Mouse (Mus musculus) spleen, postnatal 14 days (tissue): Measurements from ENCODE around the gene Defb20.
"Not testable (repeated sequence)": the region's sequence is repeated elsewhere in the genome, so short reads cannot be mapped to it uniquely, and the experiment has no call there.

Experiments
- DNase-seq, 2 experiments: peaks; one replicate each; pipeline ENCODE4 v3.0.0; 2021 to 2022; ENCODE audit warnings: low spot score in 2 of 2

Gene Defb20

DNA sequence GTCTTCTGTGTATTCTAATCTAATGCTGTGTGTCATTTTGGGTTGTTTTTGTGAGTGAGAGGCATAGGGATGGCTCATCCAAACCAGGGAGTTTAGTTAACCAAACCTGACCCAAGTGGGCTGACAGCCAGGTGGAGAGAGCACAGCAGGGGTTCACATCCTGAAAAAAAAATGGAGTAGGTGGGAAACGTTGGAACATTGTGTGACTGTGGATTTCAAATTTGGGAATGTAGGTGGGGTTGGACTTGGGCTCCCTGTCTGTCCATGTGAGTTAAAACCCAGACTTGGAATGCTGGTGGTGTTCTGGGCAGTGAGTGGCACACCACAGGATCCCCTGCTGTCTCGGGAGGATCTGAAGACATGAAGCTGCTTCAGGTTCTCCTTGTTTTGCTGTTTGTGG, at the start of gene Defb20:
TSS of gene Defb20 (plus strand) at position 301 of the 400 bp plus-strand sequence.
- no peak for DNase-seq

DNA sequence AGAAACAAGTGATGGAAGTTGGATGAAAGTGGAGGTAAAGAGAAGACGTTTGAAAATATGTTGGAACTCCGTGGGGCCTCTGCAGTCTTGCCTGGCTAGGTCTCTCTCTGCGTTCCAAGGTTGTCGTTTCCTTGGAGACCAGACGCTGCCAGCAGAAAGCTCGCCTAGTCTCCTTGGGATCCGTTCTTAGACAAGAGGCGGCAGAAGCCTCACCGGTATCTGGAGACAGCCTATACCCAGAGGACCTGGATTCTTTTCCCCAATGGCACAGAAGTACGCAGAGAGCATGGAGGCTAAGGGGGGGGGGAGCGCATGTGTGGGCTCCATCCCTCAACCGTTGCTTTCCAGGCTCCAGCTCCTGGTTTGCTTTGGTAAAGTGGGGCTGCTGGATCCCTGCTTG, 49.4 kb upstream of the Defb20 start:
- no peak for DNase-seq

DNA sequence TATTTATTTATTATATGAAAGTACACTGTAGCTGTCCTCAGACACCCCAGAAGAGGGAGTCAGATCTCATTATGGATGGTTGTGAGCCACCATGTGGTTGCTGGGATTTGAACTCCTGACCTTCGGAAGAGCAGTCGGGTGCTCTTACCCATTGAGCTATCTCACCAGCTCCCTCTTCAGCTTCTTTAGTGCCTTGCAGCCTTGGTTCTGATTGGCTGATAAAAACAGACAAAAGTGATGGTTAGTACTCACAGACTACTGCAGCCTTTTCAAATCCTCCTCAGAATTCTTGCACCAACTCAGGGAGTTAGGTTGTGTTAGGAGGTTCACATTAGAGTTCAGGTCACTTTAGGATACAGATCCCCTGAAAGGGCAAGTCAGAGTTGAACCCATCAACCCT, 48.4 kb upstream of the Defb20 start:
- not testable (repeated sequence) for DNase-seq

- DNase-seq = no peak
Measured at GRCm38 (mm10) chr2:152436405-152436901, 40.4 kb upstream of the Defb20 start.

DNA sequence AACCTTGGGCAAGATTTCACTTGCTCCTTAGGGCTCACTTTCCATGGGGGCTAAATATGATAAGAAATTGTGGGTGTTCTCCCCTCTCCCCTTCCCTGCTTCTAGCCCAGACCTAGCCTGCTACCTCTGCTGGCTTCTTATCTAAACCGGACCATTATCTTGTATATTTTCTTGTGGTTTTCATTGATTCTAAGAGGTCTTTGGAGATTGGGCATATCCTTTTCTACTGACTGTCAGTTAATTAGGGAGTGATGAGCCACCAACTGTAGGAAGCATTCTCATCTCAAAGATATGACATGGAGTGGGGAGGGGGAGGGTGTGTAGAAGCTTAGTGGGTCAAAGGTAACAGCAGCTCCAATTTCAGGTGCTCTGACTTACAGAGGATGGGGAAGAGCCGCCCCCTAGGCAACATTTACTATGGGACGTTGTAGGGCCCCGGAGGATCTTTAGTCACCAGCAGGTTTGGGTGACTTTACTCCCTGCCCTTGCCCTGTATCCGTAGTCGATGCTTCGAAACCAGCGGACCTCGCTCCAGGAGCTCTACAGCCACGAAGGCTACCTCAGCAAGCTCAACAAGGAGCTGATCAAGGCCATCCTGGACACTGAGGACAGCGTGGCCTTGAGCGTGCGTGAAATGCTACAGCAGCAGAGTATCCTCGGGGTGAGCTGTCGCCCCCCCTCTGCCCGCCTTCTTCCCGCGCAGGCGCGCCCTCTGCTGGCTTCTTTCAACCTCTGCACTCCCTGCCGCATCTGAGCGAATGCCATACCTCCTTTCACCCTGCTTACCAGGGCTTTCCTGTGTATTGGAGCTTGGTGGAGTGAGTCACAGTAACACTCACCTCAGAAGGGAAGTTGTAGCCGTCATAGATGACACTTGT, 39.6 kb upstream of the Defb20 start:
- peak; percentile 57 to 74 for DNase-seq

DNA sequence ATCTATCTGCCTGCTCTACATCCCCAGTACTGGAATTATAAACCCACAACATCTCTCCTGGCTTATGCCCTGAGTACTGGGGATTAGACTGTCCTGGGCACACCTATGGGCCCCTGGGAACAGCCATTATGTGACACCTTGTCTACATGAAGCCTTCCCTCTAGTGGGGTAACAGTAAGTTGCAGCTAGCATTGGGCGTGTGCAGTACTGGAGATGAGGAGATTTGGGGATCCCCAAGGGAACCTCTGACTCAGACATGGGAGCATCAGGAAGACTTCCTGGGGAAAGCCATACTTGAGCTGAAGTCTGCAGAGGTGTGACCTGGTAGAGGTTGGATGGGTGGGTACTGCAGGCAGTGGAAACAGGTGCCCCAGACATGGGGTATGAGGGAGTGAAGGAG, 37.9 kb upstream of the Defb20 start:
- no peak for DNase-seq

DNA sequence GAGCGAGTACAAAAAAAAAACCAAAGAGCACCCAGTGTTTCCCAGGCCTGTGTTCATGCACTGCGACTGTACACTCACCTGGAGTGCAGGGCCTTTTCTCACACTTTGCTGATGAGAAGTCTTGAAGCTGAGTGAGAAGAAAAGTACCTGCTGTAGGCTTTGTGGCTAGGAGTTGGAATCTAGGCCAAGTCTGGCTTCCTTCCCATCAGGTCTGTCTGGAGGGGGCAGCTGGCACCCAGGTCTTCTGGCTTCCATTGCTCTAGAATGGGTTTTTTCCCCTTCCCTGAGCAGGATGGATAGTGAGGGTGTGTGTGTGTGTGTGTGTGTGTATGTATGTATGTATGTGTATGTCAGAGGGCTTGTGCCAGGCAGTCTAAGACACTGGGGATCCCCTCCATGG, 37.0 kb upstream of the Defb20 start:
- no peak for DNase-seq

- no peak for DNase-seq
Measured at GRCm38 (mm10) chr2:152442322-152442721, 34.5 kb upstream of the Defb20 start.

GRCm38 (mm10) chr2:152443281-152443680, 33.6 kb upstream of the Defb20 start:
- DNase-seq = no peak

GRCm38 (mm10) chr2:152446642-152447041, 30.2 kb upstream of the Defb20 start:
- no peak for DNase-seq

- no peak for DNase-seq
Measured at GRCm38 (mm10) chr2:152447461-152447860, 29.4 kb upstream of the Defb20 start.

DNA sequence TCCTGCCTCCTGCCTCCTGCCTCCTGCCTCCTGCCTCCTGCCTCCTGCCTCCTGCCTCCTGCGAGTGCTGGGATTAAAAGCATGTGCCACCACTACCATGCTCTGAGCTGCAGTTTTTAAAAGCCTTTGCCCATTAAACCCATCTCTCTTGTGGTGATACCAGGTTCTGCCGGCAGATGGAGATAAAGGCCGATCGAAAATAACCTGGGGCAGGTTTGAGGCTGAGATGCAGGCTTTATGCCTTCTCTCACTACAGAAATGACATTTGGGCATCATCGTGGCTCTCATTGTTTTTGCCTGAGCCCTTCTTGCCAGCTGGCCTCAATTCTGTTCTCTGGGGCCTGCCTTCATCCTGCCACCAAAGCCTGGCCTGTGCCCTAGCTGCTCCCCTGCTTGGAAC, 26.6 kb upstream of the Defb20 start:
- DNase-seq = peak in 1 of 2 experiments; percentile 27

- no peak for DNase-seq
Measured at GRCm38 (mm10) chr2:152452101-152452781, 24.6 kb upstream of the Defb20 start.

- DNase-seq = no peak
Measured at GRCm38 (mm10) chr2:152459241-152459640, 17.6 kb upstream of the Defb20 start.

DNA sequence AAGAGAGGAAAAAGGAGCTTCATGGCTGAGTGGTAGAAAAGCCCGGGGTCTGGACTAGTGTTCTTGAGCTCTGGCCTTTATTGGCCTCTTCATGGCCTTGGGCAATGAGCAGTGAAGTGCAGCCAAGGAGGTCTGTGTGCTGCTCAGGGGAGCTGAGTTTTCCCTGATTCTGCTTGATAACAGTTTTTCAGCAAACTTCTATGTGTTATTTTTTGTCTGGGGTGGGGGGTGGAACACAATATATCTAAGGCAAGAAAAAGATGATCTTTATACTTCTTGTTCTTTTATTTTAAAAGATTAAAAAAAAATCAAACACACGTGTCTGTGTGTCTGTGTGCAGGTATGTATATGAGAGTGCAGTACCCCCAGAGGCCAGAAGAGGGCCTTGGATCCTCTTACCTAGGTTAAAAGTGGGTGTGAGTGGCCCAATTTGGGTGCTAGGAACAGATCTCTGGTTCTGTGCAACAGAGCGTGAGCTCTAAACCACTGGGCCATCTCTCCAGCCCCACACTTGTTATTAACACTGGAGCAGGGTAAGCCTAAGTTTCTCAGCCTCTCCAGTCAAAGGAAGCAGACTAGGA, 12.2 kb upstream of the Defb20 start, which contains the start of gene Defb23:
TSS of gene Defb23 (minus strand) at position 51 of the 581 bp plus-strand sequence.
- no peak for DNase-seq

DNA sequence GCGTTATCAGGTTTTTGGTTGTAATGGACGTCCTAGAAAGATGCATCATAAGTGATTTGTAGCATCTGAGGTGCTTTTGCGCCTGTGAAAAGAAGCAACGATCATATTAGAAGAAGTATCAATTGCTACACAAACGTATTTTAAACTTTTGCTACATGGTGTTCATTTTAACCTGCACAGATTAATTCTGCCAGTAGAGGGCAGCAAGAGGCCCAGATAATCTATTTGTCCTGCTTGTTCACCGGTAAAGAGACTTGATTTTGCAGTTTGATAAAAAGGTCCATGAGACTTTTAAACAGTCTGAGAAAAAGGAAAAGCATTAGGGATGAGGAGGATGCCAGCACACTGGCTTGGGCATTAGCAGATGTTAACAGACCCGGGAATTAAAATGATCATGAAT, 5.9 kb upstream of the Defb20 start:
- no peak for DNase-seq

GRCm38 (mm10) chr2:152472434-152472833, 4.4 kb upstream of the Defb20 start:
- DNase-seq = no peak

GRCm38 (mm10) chr2:152480881-152481280, 4.0 kb downstream of the Defb20 start:
- DNase-seq = no peak

DNA sequence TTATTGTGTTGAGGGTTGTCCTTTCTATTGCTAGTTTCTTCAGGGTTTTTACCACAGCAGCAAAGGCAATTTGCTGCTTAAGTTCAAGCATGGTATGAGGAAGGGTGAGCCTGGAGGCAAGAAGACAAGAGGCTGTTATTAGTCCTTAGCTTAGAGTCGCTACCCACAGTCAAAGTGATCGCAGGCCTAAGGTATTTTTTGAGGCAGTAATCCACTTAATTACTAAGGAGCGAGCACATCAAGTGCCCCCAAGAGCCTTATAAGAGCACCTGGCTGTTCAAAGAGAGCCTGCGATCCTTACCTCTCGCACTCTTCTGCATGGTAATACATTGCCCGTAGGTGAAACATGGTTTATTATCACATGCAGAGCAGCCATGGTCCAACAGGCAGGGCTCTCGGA, 4.9 kb downstream of the Defb20 start:
- DNase-seq = no peak

DNA sequence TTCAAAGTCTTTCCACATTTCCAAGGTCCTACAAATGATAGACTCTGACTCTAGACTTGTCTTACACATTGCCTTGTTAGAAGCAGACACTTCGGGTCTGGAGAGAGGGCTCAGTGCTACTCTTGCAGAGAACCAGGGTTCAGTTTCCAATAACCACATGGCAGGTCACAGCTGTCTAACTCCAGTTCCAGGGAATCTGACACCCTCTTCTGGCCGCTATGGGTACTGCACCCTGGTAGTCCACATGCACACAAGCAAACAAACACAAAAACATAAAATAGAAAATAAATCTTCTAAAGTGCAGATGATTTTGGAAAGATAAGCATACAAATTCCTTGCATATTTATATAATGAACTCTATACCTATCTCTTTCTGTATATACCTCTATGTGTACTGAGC, 10.2 kb downstream of the Defb20 start:
- no peak for DNase-seq

DNA sequence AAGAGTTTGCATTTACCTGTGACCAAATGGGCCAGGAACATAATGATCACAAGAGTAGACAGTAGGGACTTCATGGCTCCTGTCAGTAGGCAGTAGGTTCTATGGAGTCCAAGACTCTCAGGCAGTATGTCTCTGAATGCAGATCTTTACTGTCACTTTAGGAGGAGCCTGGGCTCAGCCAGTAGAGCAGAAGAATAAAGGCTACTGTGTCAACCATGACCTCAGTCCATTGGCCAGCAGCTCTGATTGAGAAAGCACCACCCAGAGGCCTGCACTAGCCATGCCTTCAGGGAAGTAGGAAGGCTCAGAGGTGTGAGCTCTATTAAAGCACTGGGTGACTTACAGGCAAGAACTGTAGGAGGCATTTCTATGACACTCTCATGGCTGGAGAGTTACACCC, 13.2 kb downstream of the Defb20 start, which contains the start of gene Defb22:
TSS of gene Defb22 (minus strand) at position 101 of the 400 bp plus-strand sequence.
- no peak for DNase-seq

DNA sequence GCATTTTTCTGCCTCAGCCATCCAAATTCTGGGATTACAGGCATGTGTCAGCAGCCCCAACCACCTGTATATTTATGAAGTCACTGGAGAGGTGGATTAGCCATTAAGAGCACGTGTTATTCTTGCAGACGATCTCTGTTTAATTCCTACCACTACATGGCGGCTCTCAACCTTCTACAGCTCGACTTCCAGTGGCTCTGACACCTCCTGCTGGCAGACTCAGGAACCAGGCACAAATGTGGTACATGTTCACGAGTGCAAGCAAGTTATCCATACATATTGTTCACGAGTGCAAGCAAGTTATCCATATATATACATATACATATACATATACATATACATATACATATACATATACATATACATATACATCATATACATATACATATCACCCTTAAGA, 16.3 kb downstream of the Defb20 start:
- no peak for DNase-seq
